ENCODE assay signal across 14 mouse cellular contexts in the genomic region with DNA sequence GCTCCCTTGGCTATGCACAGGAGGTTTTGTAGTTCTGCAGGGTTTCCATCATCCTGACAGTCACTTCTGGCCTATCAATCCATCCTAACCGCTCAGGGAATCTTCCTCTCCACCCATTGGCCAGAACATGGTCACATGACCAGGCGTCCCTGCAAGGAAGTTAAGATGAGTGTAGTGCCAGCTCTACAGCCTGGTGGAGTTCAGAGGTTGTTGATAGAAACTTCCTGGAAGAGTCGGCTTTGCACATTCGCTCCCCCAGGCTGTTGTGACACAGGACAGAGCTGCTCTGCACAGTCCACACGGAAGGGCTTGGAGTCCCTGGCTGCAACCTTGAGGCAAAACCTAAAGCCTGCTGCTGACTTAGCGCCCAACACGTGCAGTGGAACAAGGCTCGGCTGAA.
DNase-seq lines count a peak whose midpoint lies in the region; ATAC-seq and TF ChIP-seq lines count a peak whose summit lies in the region.
"Had no signal": no experiment of that assay in that cellular context is flagged by ENCODE, and none has a peak within 500 bp of the region (broad histone marks: within the 10 kb centered on the region; RNA-seq: fewer than 3 reads in every experiment).

No protein-coding gene starts in this region.

- intact Hi-C loops in heart, postnatal 10 days (cut with DNase I): no loop called here

- WGBS in liver, adult 2 months: 62% methylated on average over 8 of the region's 8 CpGs
- 60% methylated on average over 8 of the region's 8 CpGs for WGBS in liver, embryonic 11.5 days
- WGBS in forebrain, embryonic 12.5 days: 85% methylated on average over 8 of the region's 8 CpGs

- H3K27ac ChIP-seq in liver, adult 2 months (replicated peaks; ENCODE audit: insufficient read depth, low read depth, low read length): 0 out of 2 replicates have a peak overlapping the region, but pooled peaks have one; percentile 26
- H3K27ac ChIP-seq in liver, embryonic 11.5 days (ENCODE audit: low read depth, low read length): no peak overlapping the region
- H3K27ac ChIP-seq in forebrain, embryonic 12.5 days: no peak overlapping the region
- H3K27ac ChIP-seq: forebrain, embryonic 15.5 days; hindbrain, embryonic 10.5 days; limb, embryonic 13.5 days had no signal

- no peaks in the 10 kb centered on the region for H3K9me3 ChIP-seq in liver, embryonic 11.5 days (ENCODE audit: control insufficient read depth, low read length)
- H3K9me3 ChIP-seq in forebrain, embryonic 12.5 days: peaks cover 4% of the 10 kb centered on the region; the same call in 1 of the 2 replicates
- H3K9me3 ChIP-seq: forebrain, embryonic 15.5 days had no signal

- DNase-seq in adrenal gland, adult 8-10 months: peak; percentile 18
- no peak for DNase-seq in adrenal gland, adult 18-20 months (ENCODE audit: low spot score in 2 of 2)
- DNase-seq in liver, adult 2 months (ENCODE audit: extremely low read depth, low read depth, low spot score): peak; percentile 25
- no peak for DNase-seq in liver, embryonic 11.5 days (ENCODE audit: low spot score)
- DNase-seq in heart, postnatal 10 days: peak; percentile 17 to 35
- peak; percentile 24 for DNase-seq in lung, postnatal 25 days (ENCODE audit: low spot score)
- DNase-seq: cerebellum, adult 11-12 months had no signal

- no peak for TF ChIP-seq CTCF in liver, adult 2 months (IDR thresholded peaks at IDR 0.05; ENCODE audit: low read depth, low read length)

- no peak for TF ChIP-seq POLR2A in liver, adult 2 months (IDR thresholded peaks at IDR 0.05; ENCODE audit: extremely low read depth, insufficient read depth, low read length)

- H3K9ac ChIP-seq in liver, adult 2 months (ENCODE audit: low read depth, low read length): no peak overlapping the region
- H3K9ac ChIP-seq in liver, embryonic 11.5 days (ENCODE audit: low read depth, low read length): no peak overlapping the region
- H3K9ac ChIP-seq in forebrain, embryonic 12.5 days: no peak overlapping the region
- H3K9ac ChIP-seq: forebrain, embryonic 15.5 days; limb, embryonic 13.5 days had no signal

- H3K4me1 ChIP-seq in liver, adult 2 months (ENCODE audit: control insufficient read depth, insufficient read depth, low read length): no peaks in the 10 kb centered on the region; the same call in 1 of the 2 replicates
- no peaks in the 10 kb centered on the region for H3K4me1 ChIP-seq in liver, embryonic 11.5 days (replicated peaks; ENCODE audit: control insufficient read depth, insufficient read depth, low read length)
- peaks cover 4% of the 10 kb centered on the region; the same call in 1 of the 2 replicates for H3K4me1 ChIP-seq in forebrain, embryonic 12.5 days
- H3K4me1 ChIP-seq: forebrain, embryonic 15.5 days; limb, embryonic 13.5 days had no signal

- H3K36me3 ChIP-seq in liver, adult 2 months (ENCODE audit: control insufficient read depth, insufficient read depth, low read length): no peaks in the 10 kb centered on the region
- no peaks in the 10 kb centered on the region for H3K36me3 ChIP-seq in liver, embryonic 11.5 days (ENCODE audit: control insufficient read depth, insufficient read depth, low read length)
- no peaks in the 10 kb centered on the region for H3K36me3 ChIP-seq in forebrain, embryonic 12.5 days (replicated peaks)
- H3K36me3 ChIP-seq: forebrain, embryonic 15.5 days; hindbrain, embryonic 10.5 days; limb, embryonic 13.5 days had no signal

- H3K4me3 ChIP-seq in liver, adult 2 months (ENCODE audit: insufficient read depth, low read depth, low read length): no peak overlapping the region
- no peak overlapping the region for H3K4me3 ChIP-seq in liver, embryonic 11.5 days (ENCODE audit: low read depth, low read length)
- H3K4me3 ChIP-seq in forebrain, embryonic 12.5 days (replicated peaks): no peak overlapping the region
- H3K4me3 ChIP-seq: forebrain, embryonic 15.5 days; hindbrain, embryonic 10.5 days; limb, embryonic 13.5 days had no signal

- H3K79me2 ChIP-seq in liver, adult 2 months (ENCODE audit: control insufficient read depth, insufficient read depth, low read length): no peaks in the 10 kb centered on the region

- H3K27me3 ChIP-seq in liver, adult 2 months (ENCODE audit: control insufficient read depth, insufficient read depth, low read length): no peaks in the 10 kb centered on the region
- H3K27me3 ChIP-seq in liver, embryonic 11.5 days (replicated peaks; ENCODE audit: control insufficient read depth, insufficient read depth, low read length): no peaks in the 10 kb centered on the region
- H3K27me3 ChIP-seq in forebrain, embryonic 12.5 days: no peaks in the 10 kb centered on the region
- H3K27me3 ChIP-seq: forebrain, embryonic 15.5 days; megakaryocyte, embryonic 14.5 days had no signal

- H3K4me2 ChIP-seq in liver, embryonic 11.5 days: no peak overlapping the region
- no peak overlapping the region for H3K4me2 ChIP-seq in forebrain, embryonic 12.5 days
- H3K4me2 ChIP-seq: forebrain, embryonic 15.5 days; limb, embryonic 13.5 days had no signal

- ATAC-seq in liver, embryonic 11.5 days (replicated peaks; ENCODE audit: low FRiP score): no peak; the same call in 1 of the 2 replicates
- ATAC-seq in forebrain, embryonic 12.5 days (ENCODE audit: low FRiP score): no peak
- ATAC-seq in CD4-positive, CD25-positive, alpha-beta regulatory T cell, adult 4 months: no peak
- ATAC-seq: forebrain, embryonic 15.5 days; inflammation-experienced regulatory T-cells, adult 6 months had no signal

Comparison
In these comparisons a context has a peak if more than half of its experiments do, and no peak if none do; other contexts are left out.
1. DNase-seq: peak in adrenal gland, adult 8-10 months (single experiment), liver, adult 2 months (single experiment), heart, postnatal 10 days (2 of 2) and lung, postnatal 25 days (single experiment); none in adrenal gland, adult 18-20 months (0 of 2) and liver, embryonic 11.5 days (single experiment).